Mouse (Mus musculus): ENCODE measurements around the gene St6galnac3. TPM values are rescaled to one million over a fixed set of nuclear protein-coding genes. Genes with fewer than 3 reads are reported as not detected.

Gene St6galnac3
- polyA plus RNA-seq, 1 experiment from 2014 or later: 4.5 TPM

- Histone ChIP-seq H3K27ac (replicated peaks) (no peak overlapping the region), H3K9ac (ENCODE audit: low read length) (no peak overlapping the region), H3K4me1 (replicated peaks; ENCODE audit: control insufficient read depth, insufficient read depth) (no peaks in the 10 kb centered on the region), H3K4me2 (replicated peaks; ENCODE audit: low read depth) (no peak overlapping the region), H3K36me3 (ENCODE audit: control insufficient read depth, insufficient read depth, low read length) (no peaks in the 10 kb centered on the region), H3K9me3 (ENCODE audit: control insufficient read depth, low read length) (no peaks in the 10 kb centered on the region), H3K4me3 (ENCODE audit: low read depth, low read length) (no peak overlapping the region), H3K27me3 (ENCODE audit: control insufficient read depth, insufficient read depth, low read length) (no peaks in the 10 kb centered on the region)
- DNase-seq (ENCODE audit: low spot score) (no peak), ATAC-seq (ENCODE audit: low FRiP score, low TSS enrichment) (no peak)
- TF ChIP-seq CTCF (IDR thresholded peaks at IDR 0.05; ENCODE audit: low read depth) (no peak), EP300 (optimal IDR thresholded peaks at IDR 0.05) (no peak)
- 89% methylated on average over 3 of the region's 3 CpGs for WGBS
Observed at GRCm38 (mm10) chr3:153537435-153537834, 187.5 kb downstream of the St6galnac3 start.

DNA sequence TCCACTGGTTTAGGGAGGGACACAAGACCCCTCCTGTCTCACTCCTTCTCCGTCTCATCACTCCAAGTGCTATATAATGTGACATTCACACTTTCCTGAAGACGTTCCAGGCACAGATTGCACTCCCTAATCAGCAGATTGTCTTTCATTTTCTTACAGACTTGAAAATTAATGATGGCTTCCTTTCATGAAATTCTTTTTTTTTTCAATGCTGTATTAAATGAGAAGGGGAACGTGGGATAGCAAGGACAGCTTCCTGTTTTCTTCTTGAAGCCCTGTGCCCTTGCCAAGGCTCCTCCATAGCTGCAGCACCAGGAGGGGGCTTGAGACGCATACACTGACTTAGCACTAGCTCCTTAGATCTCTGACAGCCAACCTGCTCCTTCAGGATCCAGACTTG lies 188.7 kb downstream of the St6galnac3 start:
- Histone ChIP-seq H3K36me3 (ENCODE audit: control insufficient read depth, insufficient read depth, low read length) (no peaks in the 10 kb centered on the region), H3K4me3 (ENCODE audit: low read depth, low read length) (no peak overlapping the region), H3K27ac (replicated peaks) (no peak overlapping the region), H3K9me3 (ENCODE audit: control insufficient read depth, low read length) (no peaks in the 10 kb centered on the region), H3K27me3 (ENCODE audit: control insufficient read depth, insufficient read depth, low read length) (no peaks in the 10 kb centered on the region), H3K4me2 (replicated peaks; ENCODE audit: low read depth) (no peak overlapping the region), H3K9ac (ENCODE audit: low read length) (no peak overlapping the region), H3K4me1 (replicated peaks; ENCODE audit: control insufficient read depth, insufficient read depth) (no peaks in the 10 kb centered on the region)
- no peak for ATAC-seq (ENCODE audit: low FRiP score, low TSS enrichment)
- 73% methylated on average over 4 of the region's 4 CpGs for WGBS
- DNase-seq (ENCODE audit: low spot score): no peak
- no peak for TF ChIP-seq CTCF (IDR thresholded peaks at IDR 0.05; ENCODE audit: low read depth)
- TF ChIP-seq EP300 (optimal IDR thresholded peaks at IDR 0.05): no peak

DNA sequence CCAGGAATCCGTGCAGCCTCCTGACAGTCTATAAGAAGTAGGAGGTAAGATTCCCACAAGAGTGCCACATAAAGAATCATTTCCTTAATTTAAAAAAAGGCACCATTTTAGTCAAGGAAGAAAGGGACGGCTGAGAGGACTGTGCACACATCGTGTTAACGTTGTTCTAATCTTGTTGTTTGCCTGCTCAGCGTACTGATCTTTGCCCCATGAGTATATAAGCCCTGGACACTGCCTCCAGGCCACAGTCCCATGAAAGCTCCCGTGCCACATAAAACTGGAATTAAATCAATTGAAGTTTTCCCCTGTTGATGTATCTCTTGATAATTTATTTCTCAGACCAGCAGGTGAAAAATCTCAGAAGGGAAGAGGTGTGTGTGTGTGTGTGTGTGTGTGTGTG lies 195.8 kb downstream of the St6galnac3 start:
- Histone ChIP-seq H3K4me2 (replicated peaks; ENCODE audit: low read depth) (no peak overlapping the region), H3K36me3 (ENCODE audit: control insufficient read depth, insufficient read depth, low read length) (no peaks in the 10 kb centered on the region), H3K4me3 (ENCODE audit: low read depth, low read length) (no peak overlapping the region), H3K9me3 (ENCODE audit: control insufficient read depth, low read length) (no peaks in the 10 kb centered on the region), H3K27me3 (ENCODE audit: control insufficient read depth, insufficient read depth, low read length) (no peaks in the 10 kb centered on the region), H3K9ac (ENCODE audit: low read length) (no peak overlapping the region), H3K27ac (replicated peaks) (no peak overlapping the region), H3K4me1 (replicated peaks; ENCODE audit: control insufficient read depth, insufficient read depth) (no peaks in the 10 kb centered on the region)
- no peak for TF ChIP-seq CTCF (IDR thresholded peaks at IDR 0.05; ENCODE audit: low read depth)
- no peak for TF ChIP-seq EP300 (optimal IDR thresholded peaks at IDR 0.05)
- DNase-seq (ENCODE audit: low spot score): no peak
- ATAC-seq (ENCODE audit: low FRiP score, low TSS enrichment): no peak
- 72% methylated on average over 6 of the region's 6 CpGs for WGBS

DNA sequence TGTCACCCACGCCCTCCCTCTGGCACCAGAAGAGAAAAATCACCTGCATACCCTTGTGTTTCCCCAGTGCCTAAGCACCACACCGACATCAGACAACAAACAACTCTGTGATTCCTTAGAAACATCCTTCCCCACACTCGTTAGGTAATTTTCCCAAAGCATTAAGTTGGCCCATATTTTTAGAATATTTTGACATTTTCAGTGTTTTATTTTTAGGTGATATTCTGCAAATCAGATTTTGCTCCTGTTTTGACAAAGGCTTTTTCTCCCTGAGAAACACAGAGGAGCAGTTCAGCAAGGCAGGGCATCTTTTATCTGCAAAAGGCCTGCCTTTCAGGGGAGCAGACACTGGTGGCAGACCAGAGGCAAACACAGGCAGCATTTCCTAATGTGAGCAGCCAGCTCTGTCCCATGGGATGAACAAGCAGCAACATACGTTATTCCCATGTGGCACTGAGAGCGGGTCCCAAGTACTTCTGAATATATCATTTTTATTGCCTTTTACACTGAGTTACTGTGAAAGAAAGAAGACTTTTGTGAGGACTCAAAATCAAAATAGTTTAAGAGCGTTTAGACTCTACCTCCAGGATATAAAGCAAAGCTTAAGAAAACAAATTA lies 199.7 kb downstream of the St6galnac3 start:
- Histone ChIP-seq H3K9me3 (ENCODE audit: control insufficient read depth, low read length) (no peaks in the 10 kb centered on the region), H3K4me1 (replicated peaks; ENCODE audit: control insufficient read depth, insufficient read depth) (no peaks in the 10 kb centered on the region), H3K4me2 (replicated peaks; ENCODE audit: low read depth) (no peak overlapping the region), H3K36me3 (ENCODE audit: control insufficient read depth, insufficient read depth, low read length) (no peaks in the 10 kb centered on the region), H3K27ac (replicated peaks) (no peak overlapping the region), H3K9ac (ENCODE audit: low read length) (no peak overlapping the region), H3K27me3 (ENCODE audit: control insufficient read depth, insufficient read depth, low read length) (no peaks in the 10 kb centered on the region), H3K4me3 (ENCODE audit: low read depth, low read length) (no peak overlapping the region)
- DNase-seq (ENCODE audit: low spot score) (no peak), ATAC-seq (ENCODE audit: low FRiP score, low TSS enrichment) (no peak)
- TF ChIP-seq EP300 (optimal IDR thresholded peaks at IDR 0.05): no peak
- no peak for TF ChIP-seq CTCF (IDR thresholded peaks at IDR 0.05; ENCODE audit: low read depth)
- 66% methylated on average over 6 of the region's 6 CpGs for WGBS

DNA sequence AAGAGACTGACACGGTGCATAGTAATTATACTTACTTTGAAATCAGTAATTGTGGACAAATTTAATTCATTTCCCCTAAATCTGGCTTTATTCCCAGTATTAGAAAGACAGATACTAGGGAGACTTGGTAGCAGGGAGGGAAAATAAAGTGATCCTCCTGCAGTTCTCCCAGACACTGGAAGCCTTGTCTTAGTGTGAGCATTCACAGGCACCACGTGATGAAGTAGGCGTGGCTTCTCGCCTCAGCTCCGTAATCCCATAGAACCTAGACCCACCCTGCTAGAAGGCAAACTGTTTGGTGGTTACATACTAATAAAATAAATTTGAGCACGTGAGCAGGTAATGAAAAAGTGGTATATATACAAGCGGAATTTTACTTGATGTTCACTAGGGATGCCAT lies 208.1 kb downstream of the St6galnac3 start:
- Histone ChIP-seq H3K4me3 (ENCODE audit: low read depth, low read length) (no peak overlapping the region), H3K9me3 (ENCODE audit: control insufficient read depth, low read length) (no peaks in the 10 kb centered on the region), H3K36me3 (ENCODE audit: control insufficient read depth, insufficient read depth, low read length) (no peaks in the 10 kb centered on the region), H3K4me1 (replicated peaks; ENCODE audit: control insufficient read depth, insufficient read depth) (no peaks in the 10 kb centered on the region), H3K4me2 (replicated peaks; ENCODE audit: low read depth) (no peak overlapping the region), H3K27me3 (ENCODE audit: control insufficient read depth, insufficient read depth, low read length) (no peaks in the 10 kb centered on the region), H3K9ac (ENCODE audit: low read length) (no peak overlapping the region), H3K27ac (replicated peaks) (no peak overlapping the region)
- WGBS: 70% methylated on average over 7 of the region's 7 CpGs
- TF ChIP-seq CTCF (IDR thresholded peaks at IDR 0.05; ENCODE audit: low read depth): no peak
- no peak for TF ChIP-seq EP300 (optimal IDR thresholded peaks at IDR 0.05)
- ATAC-seq (ENCODE audit: low FRiP score, low TSS enrichment) (no peak), DNase-seq (ENCODE audit: low spot score) (no peak)

DNA sequence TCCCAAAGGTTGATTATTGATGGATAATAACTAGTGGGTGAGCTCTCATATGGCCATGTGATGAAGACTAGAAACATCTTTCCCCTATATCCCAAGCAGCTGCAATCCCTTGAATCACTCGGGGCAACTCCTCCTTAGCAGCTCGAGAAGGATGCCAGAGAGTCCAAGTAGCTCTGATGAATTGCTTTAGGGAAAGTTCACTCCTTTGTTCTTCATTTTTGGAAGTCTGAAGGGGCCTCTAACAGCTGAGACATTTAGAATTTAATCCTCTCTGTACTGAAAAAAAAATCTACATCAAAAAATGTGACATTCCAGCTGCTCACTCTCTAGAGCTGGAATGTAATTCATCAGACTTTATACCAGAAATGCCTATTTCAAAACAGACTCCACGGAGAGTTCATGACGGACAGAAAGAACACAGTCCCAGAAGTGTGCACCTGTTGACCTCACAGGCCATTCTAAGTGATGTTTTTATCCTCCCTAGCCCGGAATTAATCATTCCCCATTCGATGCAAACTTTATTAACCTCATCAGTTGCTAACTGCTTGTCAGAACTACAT lies 211.4 kb downstream of the St6galnac3 start:
- H3K27me3 ChIP-seq (ENCODE audit: control insufficient read depth, insufficient read depth, low read length): no peaks in the 10 kb centered on the region
- ATAC-seq (ENCODE audit: low FRiP score, low TSS enrichment): no peak
- H3K4me3 ChIP-seq (ENCODE audit: low read depth, low read length): no peak overlapping the region
- H3K27ac ChIP-seq (replicated peaks): no peak overlapping the region
- H3K4me1 ChIP-seq (replicated peaks; ENCODE audit: control insufficient read depth, insufficient read depth): no peaks in the 10 kb centered on the region
- no peak overlapping the region for H3K9ac ChIP-seq (ENCODE audit: low read length)
- H3K4me2 ChIP-seq (replicated peaks; ENCODE audit: low read depth): no peak overlapping the region
- no peak for DNase-seq (ENCODE audit: low spot score)
- no peaks in the 10 kb centered on the region for H3K36me3 ChIP-seq (ENCODE audit: control insufficient read depth, insufficient read depth, low read length)
- no peaks in the 10 kb centered on the region for H3K9me3 ChIP-seq (ENCODE audit: control insufficient read depth, low read length)
- 24% methylated on average over 6 of the region's 6 CpGs for WGBS
- TF ChIP-seq CTCF (IDR thresholded peaks at IDR 0.05; ENCODE audit: low read depth) (no peak), EP300 (optimal IDR thresholded peaks at IDR 0.05) (no peak)
